Mouse (Mus musculus) kidney, adult 11 months (tissue): ENCODE measurements around the gene Rpp40.

Experiments
- DNase-seq: peaks from one replicate; pipeline ENCODE4 v3.0.0; 2022

Gene Rpp40

DNA sequence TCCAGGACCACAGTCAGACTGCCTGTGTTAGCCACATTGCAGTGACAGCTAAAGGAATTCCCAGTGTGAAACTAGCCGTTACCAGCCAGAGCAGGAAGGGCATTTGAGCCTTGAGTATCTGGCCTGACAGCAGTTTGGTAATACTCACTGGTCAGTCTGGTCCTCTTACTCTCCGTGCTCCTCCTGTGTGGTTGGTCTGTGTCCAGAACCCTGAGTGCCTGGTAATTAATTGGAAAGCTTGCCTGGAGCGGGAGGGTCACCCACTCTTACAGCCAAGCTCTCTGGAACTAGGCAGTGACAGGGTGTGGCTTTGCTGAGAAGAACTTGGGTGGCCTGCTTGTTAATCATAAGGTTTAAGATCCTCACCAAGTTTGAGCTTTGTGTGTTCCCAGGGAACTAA, 57.5 kb downstream of the Rpp40 start:
- peak; percentile 41 for DNase-seq

DNA sequence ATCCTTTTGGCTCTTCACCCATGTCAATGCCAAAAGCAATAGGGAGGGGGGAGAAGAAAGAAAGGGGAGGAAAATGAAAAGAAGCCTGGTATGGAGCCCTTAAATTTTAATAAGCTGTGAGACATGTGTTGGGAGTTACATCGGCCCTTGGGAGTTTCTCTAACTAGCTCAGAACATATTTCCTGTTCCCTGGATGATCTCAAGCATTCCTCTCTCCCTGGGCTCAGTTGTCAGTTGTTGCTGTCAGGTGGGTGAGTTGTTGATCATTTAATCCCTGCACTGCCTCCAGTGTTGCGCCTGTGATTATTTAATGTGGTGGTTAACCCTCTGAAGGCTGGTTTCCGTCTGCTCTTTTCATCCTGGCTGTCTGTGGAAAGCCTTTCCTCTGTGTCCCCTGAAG, 60.9 kb downstream of the Rpp40 start:
- DNase-seq: no peak
